Mouse (Mus musculus) embryonic facial prominence, embryonic 12.5 days (tissue): ENCODE measurements at regions not wholly inside any gene's neighbourhood (a gene's known extent, or its start where the extent isn't known, plus 50 kb on each side); places are given as distances from the start of the nearest gene placed in this dataset.

ENCODE experiments used
- ATAC-seq: fragments of 200-750 bp; cut with Nextera tagmentation; 2 replicates; pipeline ENCODE4 v1.8.0; 2017; ENCODE audit not compliant: insufficient number of reproducible peaks, insufficient read depth, low FRiP score, low TSS enrichment
- H3K27ac ChIP-seq: fragments of 300-500 bp; sonication (generic); 2 replicates; pipeline ENCODE4 v1.5.1; 2016; ENCODE audit warnings: mild to moderate bottlenecking
- H3K27me3 ChIP-seq: fragments of 300-500 bp; sonication (generic); 2 replicates; pipeline ENCODE4 v1.6.1; 2016; ENCODE audit warnings: mild to moderate bottlenecking, moderate library complexity
- H3K36me3 ChIP-seq: fragments of 300-500 bp; sonication (generic); 2 replicates; pipeline ENCODE4 v1.6.1; 2016; ENCODE audit warnings: mild to moderate bottlenecking
- H3K4me1 ChIP-seq: fragments of 300-500 bp; sonication (generic); 2 replicates; pipeline ENCODE4 v1.6.1; 2016
- H3K4me2 ChIP-seq: fragments of 300-500 bp; sonication (generic); replicated peaks from 2 replicates; pipeline ENCODE4 v1.6.1; 2016; ENCODE audit warnings: mild to moderate bottlenecking, moderate library complexity
- H3K4me3 ChIP-seq: fragments of 300-500 bp; sonication (generic); 2 replicates; pipeline ENCODE4 v1.5.1; 2016; ENCODE audit warnings: mild to moderate bottlenecking
- H3K9ac ChIP-seq: fragments of 300-500 bp; sonication (generic); 2 replicates; pipeline ENCODE4 v1.6.1; 2016; ENCODE audit warnings: mild to moderate bottlenecking, moderate library complexity
- H3K9me3 ChIP-seq: fragments of 300-500 bp; sonication (generic); 2 replicates; pipeline ENCODE4 v1.6.1; 2016; ENCODE audit warnings: mild to moderate bottlenecking, moderate library complexity
- WGBS: fragments of 180-500 bp; shearing (Covaris S2); methylation state at CpG from one replicate; pipeline ENCODE4 v1.1.7; 2016; 5-methylcytosine and 5-hydroxymethylcytosine counted together

DNA sequence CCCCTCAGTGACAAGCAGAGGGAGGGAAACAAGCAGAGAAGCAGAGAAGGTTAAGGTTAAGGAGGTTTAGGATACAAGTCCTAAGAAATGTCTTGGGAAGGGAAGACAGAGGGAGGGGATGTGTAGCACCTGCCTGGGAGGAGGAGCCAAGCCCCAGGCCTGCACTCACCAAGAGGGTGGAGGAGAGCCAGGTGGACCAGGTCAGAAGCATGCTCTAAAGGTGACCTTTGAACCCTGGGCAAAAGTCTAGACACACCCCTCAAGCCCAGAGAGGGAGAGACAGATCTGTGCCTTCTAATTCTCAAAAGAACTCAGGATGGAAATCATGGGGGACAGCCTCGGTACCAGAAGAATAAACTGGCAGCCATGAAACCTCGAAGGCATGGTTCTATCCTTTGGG is 54.4 kb upstream of the Calm2 start:
- ATAC-seq, result no peak
- Histone ChIP-seq H3K9me3 (no peaks in the 10 kb centered on the region), H3K4me2 (no peak overlapping the region), H3K4me1 (peaks cover 18% of the 10 kb centered on the region), H3K36me3 (no peaks in the 10 kb centered on the region), H3K27me3 (no peaks in the 10 kb centered on the region), H3K9ac (no peak overlapping the region), H3K4me3 (no peak overlapping the region), H3K27ac (no peak overlapping the region)
- WGBS, result 32% methylated on average over 2 of the region's 2 CpGs

DNA sequence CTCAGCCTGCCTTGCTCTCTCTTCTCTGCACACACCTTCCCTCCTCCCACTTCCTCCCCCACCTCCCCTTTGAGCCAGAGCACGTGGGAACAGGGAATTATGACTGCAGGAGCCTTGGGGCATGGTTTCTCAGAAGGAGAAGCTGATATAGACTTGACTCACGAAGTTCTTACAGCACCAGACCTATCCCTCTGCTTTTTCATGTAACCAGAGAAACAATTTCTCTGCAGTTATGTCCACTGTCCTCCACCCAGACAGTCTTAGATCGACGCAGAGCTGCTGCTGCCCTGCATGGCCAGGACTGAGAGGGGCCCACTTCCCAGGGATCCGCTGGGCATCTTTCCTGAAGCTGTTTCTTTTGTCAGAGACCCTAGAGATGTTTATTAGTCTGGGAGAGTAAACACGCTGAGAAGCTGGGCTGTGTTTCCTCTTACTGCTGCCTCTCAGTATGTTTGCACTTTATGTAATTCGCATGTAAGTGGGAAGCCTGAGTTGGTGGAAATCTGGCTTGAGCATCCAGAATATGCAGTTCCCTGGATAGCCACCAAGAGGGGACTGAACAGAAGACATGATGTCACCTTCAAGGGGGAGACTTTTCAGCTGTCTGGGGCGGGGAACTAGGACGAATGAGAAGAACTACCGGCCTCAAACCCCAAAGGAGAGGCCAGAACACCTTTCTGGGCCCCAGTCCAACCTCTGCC is 55.1 kb upstream of the Calm2 start:
- H3K4me2 ChIP-seq, result no peak overlapping the region
- no peaks in the 10 kb centered on the region for H3K9me3 ChIP-seq
- H3K27ac ChIP-seq, result 0 out of 2 replicates have a peak overlapping the region, but pooled peaks have one; percentile 58
- no peak overlapping the region for H3K9ac ChIP-seq
- no peak overlapping the region for H3K4me3 ChIP-seq
- H3K4me1 ChIP-seq, result peaks cover 18% of the 10 kb centered on the region
- 28% methylated on average over 10 of the region's 10 CpGs for WGBS
- no peaks in the 10 kb centered on the region for H3K36me3 ChIP-seq
- ATAC-seq, result no peak
- no peaks in the 10 kb centered on the region for H3K27me3 ChIP-seq

DNA sequence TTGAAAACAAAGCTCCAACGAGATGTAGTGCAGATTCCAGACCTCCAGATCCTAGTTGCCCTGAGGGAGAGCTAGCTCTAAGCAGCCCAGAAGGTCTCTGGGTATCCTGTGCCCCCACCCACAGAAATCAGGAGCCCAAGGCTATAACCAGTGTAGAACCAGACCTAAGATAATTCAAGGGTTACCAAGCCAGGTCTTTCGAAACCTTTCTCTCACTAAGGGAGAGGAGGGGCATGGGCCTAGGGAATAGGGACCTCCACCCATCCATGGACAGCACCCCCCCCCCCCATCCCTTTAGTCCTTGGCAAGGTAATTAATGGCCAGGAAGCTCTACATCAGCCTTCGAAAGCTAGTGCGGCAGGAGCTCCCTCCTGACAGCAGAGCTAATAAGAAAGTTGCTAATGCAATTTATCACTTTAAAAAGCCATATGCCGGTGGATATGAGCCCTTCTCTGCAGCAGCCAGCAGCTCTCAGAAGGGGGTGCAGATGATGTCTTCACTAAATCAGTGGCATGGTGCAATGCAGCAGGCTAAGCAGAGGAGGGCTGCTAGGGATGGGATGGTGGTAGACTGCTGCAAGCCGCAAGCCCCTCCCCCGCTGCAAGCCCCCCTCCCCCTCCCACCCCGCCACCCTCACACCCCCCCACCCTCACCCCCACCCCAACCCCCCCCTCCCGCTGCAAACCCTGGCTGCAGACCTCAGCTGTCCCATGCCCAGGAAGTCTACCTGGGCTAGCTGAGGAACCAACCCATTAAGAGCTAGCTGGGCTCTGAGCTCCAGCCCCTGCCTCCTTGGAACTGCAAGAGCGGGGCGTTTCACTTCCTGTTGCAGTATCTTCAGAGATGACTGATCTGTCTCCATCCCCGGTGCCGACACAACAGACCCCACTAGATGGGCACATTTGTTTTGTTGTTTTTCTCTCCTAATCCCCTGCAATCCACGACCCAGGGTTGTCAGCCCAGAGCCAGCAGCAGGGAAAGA is 55.9 kb upstream of the Calm2 start:
- H3K27me3 ChIP-seq, result no peaks in the 10 kb centered on the region
- H3K4me1 ChIP-seq, result peaks cover 18% of the 10 kb centered on the region
- no peak overlapping the region for H3K27ac ChIP-seq
- no peak overlapping the region for H3K4me2 ChIP-seq
- no peaks in the 10 kb centered on the region for H3K36me3 ChIP-seq
- H3K9ac ChIP-seq, result no peak overlapping the region
- H3K4me3 ChIP-seq, result no peak overlapping the region
- ATAC-seq, result peak; percentile 71; the same call in 1 of the 2 replicates
- WGBS, result 23% methylated on average over 13 of the region's 14 CpGs
- H3K9me3 ChIP-seq, result no peaks in the 10 kb centered on the region

DNA sequence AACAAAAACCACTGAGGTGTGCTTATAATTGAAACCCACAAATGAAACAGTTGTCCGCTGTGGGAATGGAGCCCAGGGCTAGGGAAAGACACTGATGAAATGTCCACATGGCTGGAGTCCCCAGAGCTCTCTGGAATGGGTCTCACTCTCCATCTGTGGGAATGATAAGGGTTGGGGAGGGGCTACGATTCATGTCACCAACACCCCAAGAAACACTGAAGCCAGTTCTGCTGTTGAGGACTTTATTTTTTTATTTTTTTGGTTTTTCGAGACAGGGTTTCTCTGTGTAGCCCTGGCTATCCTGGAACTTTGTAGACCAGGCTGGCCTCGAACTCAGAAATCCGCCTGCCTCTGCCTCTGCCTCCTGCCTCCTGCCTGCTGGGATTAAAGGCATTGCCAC is 56.8 kb upstream of the Calm2 start:
- no peaks in the 10 kb centered on the region for H3K9me3 ChIP-seq
- peaks cover 18% of the 10 kb centered on the region for H3K4me1 ChIP-seq
- ATAC-seq, result no peak
- WGBS, result 74% methylated on average over 5 of the region's 5 CpGs
- H3K4me3 ChIP-seq, result no peak overlapping the region
- H3K27me3 ChIP-seq, result no peaks in the 10 kb centered on the region
- no peak overlapping the region for H3K9ac ChIP-seq
- no peak overlapping the region for H3K4me2 ChIP-seq
- no peaks in the 10 kb centered on the region for H3K36me3 ChIP-seq
- H3K27ac ChIP-seq, result no peak overlapping the region

DNA sequence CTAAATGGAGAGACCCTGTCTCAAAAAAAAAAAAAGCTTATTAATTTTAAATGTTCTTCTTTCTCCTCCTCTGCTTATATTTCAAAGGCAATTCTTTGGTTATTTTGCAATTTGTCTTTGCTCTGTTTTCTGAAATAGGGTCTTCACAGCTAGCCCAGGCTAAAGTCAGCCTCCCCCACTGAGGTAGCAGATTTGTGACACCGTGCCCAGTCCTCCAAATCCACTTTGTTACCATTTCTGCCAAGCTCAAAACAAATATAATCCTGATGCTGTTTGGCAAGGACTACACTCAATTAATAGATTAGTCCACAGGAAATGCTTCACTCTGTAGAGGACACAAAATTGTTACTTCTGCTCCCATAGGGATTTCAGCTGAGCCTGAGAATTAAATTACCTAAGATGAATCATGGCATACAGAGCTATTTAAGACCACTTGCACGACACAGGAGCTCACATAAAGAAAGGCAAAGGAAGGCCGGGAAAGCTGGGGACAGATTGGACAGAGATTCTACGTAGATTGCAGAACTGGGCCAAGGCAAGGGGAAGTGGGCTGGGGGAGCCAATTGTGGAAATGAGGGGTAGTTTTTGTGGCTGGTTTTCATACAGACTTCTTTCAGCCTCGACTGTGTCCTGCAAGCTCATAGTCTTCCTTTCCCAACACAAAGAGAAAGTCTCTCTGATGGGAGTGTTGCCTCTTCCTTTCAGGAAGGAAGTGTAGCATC is 58.4 kb upstream of the Calm2 start:
- Histone ChIP-seq H3K4me3 (no peak overlapping the region), H3K4me1 (peaks cover 18% of the 10 kb centered on the region), H3K27ac (no peak overlapping the region), H3K4me2 (no peak overlapping the region), H3K36me3 (no peaks in the 10 kb centered on the region), H3K9me3 (no peaks in the 10 kb centered on the region), H3K9ac (no peak overlapping the region), H3K27me3 (no peaks in the 10 kb centered on the region)
- WGBS, result 49% methylated on average over 5 of the region's 5 CpGs
- no peak for ATAC-seq

DNA sequence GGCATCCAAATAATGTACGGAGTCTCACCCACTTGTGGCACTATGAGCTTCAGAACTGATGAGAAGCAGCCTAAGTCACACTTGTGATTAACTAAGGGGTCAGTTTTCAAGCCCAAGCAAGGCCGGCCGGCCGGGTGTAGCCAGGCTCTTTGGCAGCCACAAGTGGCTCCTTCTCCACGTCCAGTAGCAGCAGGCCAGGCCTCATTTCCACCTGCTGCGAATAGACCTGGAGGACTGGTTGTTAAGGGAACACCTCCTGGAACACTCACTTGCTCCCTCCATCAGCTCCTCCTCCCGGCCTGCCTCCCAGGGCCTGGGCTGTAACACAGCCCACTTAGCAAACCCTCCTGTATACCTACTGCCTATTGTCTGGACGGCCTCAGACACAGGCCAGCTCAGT is 61.1 kb upstream of the Calm2 start:
- no peaks in the 10 kb centered on the region for H3K36me3 ChIP-seq
- WGBS, result 49% methylated on average over 8 of the region's 8 CpGs
- no peak overlapping the region for H3K9ac ChIP-seq
- no peak overlapping the region for H3K4me2 ChIP-seq
- H3K27ac ChIP-seq, result no peak overlapping the region
- ATAC-seq, result no peak
- H3K4me1 ChIP-seq, result peaks cover 10% of the 10 kb centered on the region; the same call in 1 of the 2 replicates
- no peak overlapping the region for H3K4me3 ChIP-seq
- no peaks in the 10 kb centered on the region for H3K9me3 ChIP-seq
- no peaks in the 10 kb centered on the region for H3K27me3 ChIP-seq

DNA sequence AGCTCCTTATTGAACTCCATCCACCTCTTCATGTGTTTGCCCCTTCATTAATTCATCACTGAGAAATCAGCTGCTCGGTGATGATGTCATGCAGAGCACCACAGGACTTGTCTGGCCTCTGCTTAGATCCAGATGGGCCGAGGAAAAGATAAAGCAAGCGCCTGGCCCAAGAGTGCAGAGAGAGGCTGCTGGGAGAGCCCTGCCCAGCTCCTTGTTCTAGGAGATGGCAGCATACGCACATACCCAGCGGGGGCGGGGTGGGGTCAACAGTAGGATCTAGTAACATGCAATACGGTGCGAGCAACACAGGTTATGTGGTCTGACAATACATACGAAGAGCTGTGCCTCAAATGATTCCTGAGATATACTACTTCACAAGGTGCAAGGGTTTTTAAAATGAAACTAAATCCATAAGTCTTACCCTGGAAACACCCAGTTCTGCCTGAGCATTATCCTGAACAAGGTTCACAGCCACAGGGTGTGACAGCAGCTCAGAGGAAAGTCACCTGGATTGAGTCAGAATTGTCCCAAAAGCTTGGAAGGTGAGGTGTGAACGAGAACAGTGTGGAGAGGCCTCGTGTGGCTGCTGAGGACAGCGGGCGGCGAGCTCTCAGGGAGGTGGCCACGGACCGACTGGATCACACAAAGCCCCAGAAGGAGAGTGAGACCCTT is 62.0 kb upstream of the Calm2 start:
- Histone ChIP-seq H3K9me3 (no peaks in the 10 kb centered on the region), H3K36me3 (no peaks in the 10 kb centered on the region), H3K4me1 (peaks cover 6% of the 10 kb centered on the region; the same call in 1 of the 2 replicates), H3K27me3 (no peaks in the 10 kb centered on the region), H3K27ac (no peak overlapping the region), H3K4me3 (no peak overlapping the region), H3K4me2 (no peak overlapping the region), H3K9ac (no peak overlapping the region)
- no peak for ATAC-seq
- 78% methylated on average over 16 of the region's 16 CpGs for WGBS

DNA sequence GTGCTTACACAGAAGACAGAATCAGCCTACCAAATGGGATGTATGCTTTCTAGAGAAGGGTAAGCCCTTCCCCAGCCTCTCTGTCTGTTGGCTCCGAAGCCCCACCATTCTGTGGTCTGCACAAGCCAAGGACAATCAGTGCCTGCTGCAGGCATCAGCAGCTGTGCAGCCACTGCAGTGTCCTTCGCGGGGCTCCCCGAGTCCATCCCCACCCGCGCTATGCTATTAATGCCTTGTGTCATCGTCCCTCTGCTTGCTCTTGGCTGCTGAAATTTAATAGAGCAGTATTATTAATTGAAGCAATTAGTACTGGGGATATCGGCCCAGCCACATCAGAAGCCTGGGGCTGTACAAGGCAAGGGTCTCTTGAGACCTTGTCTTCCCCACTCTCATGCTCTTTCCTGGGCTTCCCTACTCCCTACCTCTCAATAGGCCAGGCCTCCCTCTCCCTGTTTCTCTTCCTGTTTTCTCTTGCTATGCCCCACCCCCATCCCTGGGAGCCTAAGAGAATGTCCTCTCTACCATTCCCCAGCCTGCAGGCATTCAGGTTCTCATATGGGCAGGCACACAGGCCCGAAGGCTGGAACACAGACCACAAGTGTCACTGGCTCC is 65.4 kb upstream of the Calm2 start:
- H3K27ac ChIP-seq, result no peak overlapping the region
- WGBS, result 55% methylated on average over 9 of the region's 9 CpGs
- H3K27me3 ChIP-seq, result no peaks in the 10 kb centered on the region
- no peaks in the 10 kb centered on the region for H3K36me3 ChIP-seq
- H3K9ac ChIP-seq, result no peak overlapping the region
- peaks cover 7% of the 10 kb centered on the region for H3K4me1 ChIP-seq
- ATAC-seq, result peak; percentile 49; the same call in 1 of the 2 replicates
- no peaks in the 10 kb centered on the region for H3K9me3 ChIP-seq
- H3K4me3 ChIP-seq, result no peak overlapping the region
- no peak overlapping the region for H3K4me2 ChIP-seq

DNA sequence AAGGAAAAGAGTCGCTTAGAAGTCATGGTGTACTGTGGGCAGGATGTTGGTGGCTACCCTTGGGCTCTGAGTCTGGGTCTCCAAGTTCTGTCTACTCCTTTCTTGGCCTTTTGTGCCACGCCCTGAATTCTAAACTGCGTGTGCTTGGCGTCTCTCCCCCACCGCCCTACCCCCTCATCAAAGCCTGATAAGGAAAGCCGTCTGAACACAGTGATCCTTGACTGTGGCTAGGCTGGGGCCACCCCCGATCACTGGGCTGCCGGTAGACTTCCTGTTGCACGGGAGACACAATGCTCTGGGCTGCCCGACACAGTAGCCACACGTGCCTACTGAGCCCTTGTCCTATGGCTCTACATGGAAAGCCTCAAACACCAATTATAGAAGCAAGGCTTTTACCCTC is 67.1 kb upstream of the Calm2 start:
- no peaks in the 10 kb centered on the region for H3K27me3 ChIP-seq
- H3K27ac ChIP-seq, result no peak overlapping the region
- no peak overlapping the region for H3K9ac ChIP-seq
- no peaks in the 10 kb centered on the region for H3K9me3 ChIP-seq
- no peak overlapping the region for H3K4me2 ChIP-seq
- H3K36me3 ChIP-seq, result no peaks in the 10 kb centered on the region
- no peak for ATAC-seq
- WGBS, result 42% methylated on average over 11 of the region's 11 CpGs
- H3K4me1 ChIP-seq, result peaks cover 12% of the 10 kb centered on the region
- no peak overlapping the region for H3K4me3 ChIP-seq

DNA sequence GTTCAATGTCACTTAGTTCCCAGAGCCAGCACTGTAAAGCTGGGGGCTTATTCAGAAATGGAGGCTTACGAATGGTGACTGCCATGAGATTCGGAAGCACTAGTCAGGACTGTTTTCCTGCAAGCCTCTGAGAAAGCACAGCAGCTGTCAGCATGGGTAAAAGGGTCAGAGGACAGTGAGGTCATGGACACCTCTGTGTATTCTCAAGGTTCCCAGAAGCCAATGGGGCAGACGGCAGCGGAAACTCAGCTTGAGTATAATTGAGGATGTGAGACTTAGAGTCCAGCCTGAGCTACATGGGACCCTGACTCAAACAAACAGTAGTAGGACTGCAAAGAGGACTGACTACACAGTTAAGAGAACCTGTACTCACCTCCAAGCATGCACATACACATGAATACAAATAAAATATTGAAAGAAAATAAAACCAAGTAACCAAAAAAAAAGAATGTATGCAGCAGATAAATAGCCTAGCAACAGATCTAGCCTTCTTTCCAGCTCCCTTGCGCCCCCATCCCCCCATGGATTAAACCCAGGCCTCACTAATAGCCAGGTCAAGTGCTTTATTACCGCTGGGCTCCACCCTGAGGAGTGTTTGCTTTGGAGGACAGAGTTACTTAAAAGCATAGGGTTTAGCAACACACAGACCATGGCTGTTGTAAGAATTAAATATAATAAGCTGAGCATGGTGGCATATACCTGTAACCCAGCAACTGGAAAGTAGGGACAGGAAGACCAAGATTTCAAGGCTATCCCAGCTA is 67.8 kb upstream of the Calm2 start:
- Histone ChIP-seq H3K27ac (no peak overlapping the region), H3K9me3 (no peaks in the 10 kb centered on the region), H3K27me3 (no peaks in the 10 kb centered on the region), H3K4me3 (no peak overlapping the region), H3K4me1 (peaks cover 12% of the 10 kb centered on the region), H3K4me2 (no peak overlapping the region), H3K36me3 (no peaks in the 10 kb centered on the region), H3K9ac (no peak overlapping the region)
- 46% methylated on average over 6 of the region's 6 CpGs for WGBS
- no peak for ATAC-seq
